Mouse (Mus musculus): ENCODE results near the gene Actl6a. TPM values are rescaled to one million over a fixed set of nuclear protein-coding genes. Genes with fewer than 3 reads are reported as not detected.

Actl6a gene
- polyA plus RNA-seq, 1 experiment from 2014 or later = 58.6 TPM

DNA sequence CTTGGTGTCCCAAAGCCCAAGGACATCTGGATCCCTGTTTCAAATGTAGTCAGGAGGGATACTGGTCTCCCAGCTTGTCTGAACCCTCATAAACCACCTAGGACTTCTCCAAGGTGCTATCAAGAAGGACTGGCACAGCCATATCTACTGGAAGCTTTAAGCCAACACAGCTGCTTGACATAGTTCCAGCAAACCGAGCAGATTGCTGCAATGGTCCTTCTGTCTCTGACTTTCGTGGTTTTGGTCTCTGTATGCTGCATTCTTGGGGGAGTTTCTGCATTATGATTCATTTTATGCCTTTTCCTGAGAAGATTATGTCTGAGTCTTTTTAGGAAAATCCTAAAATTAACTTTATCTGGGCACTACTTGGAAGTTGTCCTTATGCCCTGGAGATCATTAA, 64.7 kb downstream of the Actl6a start:
- H3K4me3 ChIP-seq (ENCODE audit: low read depth, low read length) = no peak overlapping the region
- H3K36me3 ChIP-seq (ENCODE audit: control insufficient read depth, insufficient read depth, low read length) = no peaks in the 10 kb centered on the region
- no peaks in the 10 kb centered on the region for H3K4me1 ChIP-seq (replicated peaks; ENCODE audit: control insufficient read depth, insufficient read depth)
- H3K9ac ChIP-seq (ENCODE audit: low read length) = no peak overlapping the region
- H3K9me3 ChIP-seq (ENCODE audit: control insufficient read depth, low read length) = no peaks in the 10 kb centered on the region
- no peak for TF ChIP-seq CTCF (IDR thresholded peaks at IDR 0.05; ENCODE audit: low read depth)
- no peaks in the 10 kb centered on the region for H3K27me3 ChIP-seq (ENCODE audit: control insufficient read depth, insufficient read depth, low read length)
- DNase-seq (ENCODE audit: low spot score) (no peak), ATAC-seq (ENCODE audit: low FRiP score, low TSS enrichment) (no peak)
- H3K4me2 ChIP-seq (replicated peaks; ENCODE audit: low read depth) = no peak overlapping the region
- no peak overlapping the region for H3K27ac ChIP-seq (replicated peaks)
- 59% methylated on average over 2 of the region's 2 CpGs for WGBS

Other genes with a start within 250 kb of the Actl6a start
- gene Kcnmb3, start 214.1 kb upstream of the Actl6a start, polyA plus RNA-seq (2015; fragmentation: Nextera tagmentation; extraction: Ambion mirVana) = 0.05 TPM in 2 replicates
- gene Zfp639, start 196.0 kb upstream of the Actl6a start, polyA plus RNA-seq (2015; fragmentation: Nextera tagmentation; extraction: Ambion mirVana) = 23.7 and 23.9 TPM in 2 replicates
- gene Mfn1, start 176.8 kb upstream of the Actl6a start, polyA plus RNA-seq (2015; fragmentation: Nextera tagmentation; extraction: Ambion mirVana) = 18.3 and 22.3 TPM in 2 replicates
- 39.5 and 42.6 TPM in 2 replicates for gene Gnb4, start 89.7 kb upstream of the Actl6a start, polyA plus RNA-seq (2015; fragmentation: Nextera tagmentation; extraction: Ambion mirVana)
- gene Ndufb5, start 30.7 kb downstream of the Actl6a start, polyA plus RNA-seq (2015; fragmentation: Nextera tagmentation; extraction: Ambion mirVana) = 322 and 327 TPM in 2 replicates
- gene Mrpl47, start 31.3 kb downstream of the Actl6a start, polyA plus RNA-seq (2015; fragmentation: Nextera tagmentation; extraction: Ambion mirVana) = 22.3 and 23.7 TPM in 2 replicates
- 1.1 TPM in 2 replicates for gene Usp13, start 111.2 kb downstream of the Actl6a start, polyA plus RNA-seq (2015; fragmentation: Nextera tagmentation; extraction: Ambion mirVana)